24 mouse cellular contexts compared by ENCODE assay signal in genomic region chr13:44630061-44630460, GRCm38 (mm10).
DNase-seq lines count a peak whose midpoint lies in the region; ATAC-seq and TF ChIP-seq lines count a peak whose summit lies in the region.
"Had no signal": no experiment of that assay in that cellular context is flagged by ENCODE, and none has a peak within 500 bp of the region (broad histone marks: within the 10 kb centered on the region; RNA-seq: fewer than 3 reads in every experiment).

No protein-coding gene starts in this region.

- H3K4me3 ChIP-seq in forebrain, embryonic 10.5 days, result no peak overlapping the region
- H3K4me3 ChIP-seq in forebrain, embryonic 13.5 days, result no peak overlapping the region
- H3K4me3 ChIP-seq in embryonic facial prominence, embryonic 14.5 days (ENCODE audit: low read depth, low read length), result no peak overlapping the region
- H3K4me3 ChIP-seq in midbrain, postnatal 0 days (ENCODE audit: low read depth, low read length), result no peak overlapping the region
- H3K4me3 ChIP-seq: erythroblast, embryonic 14.5 days; gastrocnemius, adult 2 months; heart, adult 2 months; midbrain, embryonic 12.5 days; myocyte; neural tube, embryonic 15.5 days had no signal

- peak overlapping the region; percentile 63 for H3K27ac ChIP-seq in forebrain, embryonic 10.5 days
- H3K27ac ChIP-seq in forebrain, embryonic 13.5 days, result no peak overlapping the region
- H3K27ac ChIP-seq in embryonic facial prominence, embryonic 14.5 days (replicated peaks; ENCODE audit: low read depth, low read length), result no peak overlapping the region
- no peak overlapping the region for H3K27ac ChIP-seq in midbrain, postnatal 0 days (ENCODE audit: low read depth, low read length)
- H3K27ac ChIP-seq: gastrocnemius, adult 2 months; heart, adult 2 months; hindbrain, postnatal 0 days; midbrain, embryonic 12.5 days; neural tube, embryonic 15.5 days had no signal

- H3K4me2 ChIP-seq in forebrain, embryonic 13.5 days, result no peak overlapping the region
- H3K4me2 ChIP-seq in embryonic facial prominence, embryonic 14.5 days (ENCODE audit: low read depth, low read length), result no peak overlapping the region
- no peak overlapping the region for H3K4me2 ChIP-seq in midbrain, postnatal 0 days (ENCODE audit: low read depth, low read length, poor library complexity, severe bottlenecking)
- H3K4me2 ChIP-seq: liver, embryonic 11.5 days; midbrain, embryonic 12.5 days; neural tube, embryonic 15.5 days had no signal

- no peak for DNase-seq in forebrain, embryonic 10.5 days (ENCODE audit: extremely low spot score, low spot score)
- DNase-seq in heart, postnatal 4 days, result peak; percentile 7
- DNase-seq in heart, adult 11 months, result no peak
- peak; percentile 75 for DNase-seq in embryonic facial prominence, embryonic 14.5 days (ENCODE audit: low spot score)
- peak; percentile 21 for DNase-seq in lung, postnatal 10 days
- DNase-seq in midbrain, postnatal 0 days (ENCODE audit: low spot score), result no peak
- DNase-seq in liver, result no peak
- DNase-seq: adrenal gland, adult 2 months; cerebellum, postnatal 10 days; embryo, embryonic 11 days; forebrain, postnatal 0 days; gastrocnemius, adult 2 months; heart, adult 2 months; kidney, adult 9 months; kidney, postnatal 36 days; right cerebral cortex, postnatal 4 days; thymus, postnatal 25 days had no signal

- H3K27me3 ChIP-seq in forebrain, embryonic 10.5 days (ENCODE audit: poor library complexity, severe bottlenecking), result peaks cover 9% of the 10 kb centered on the region; the same call in 1 of the 2 replicates
- H3K27me3 ChIP-seq in forebrain, embryonic 13.5 days, result 0 out of 2 replicates have a peak, but pooled peaks cover 3% of the 10 kb centered on the region
- H3K27me3 ChIP-seq in embryonic facial prominence, embryonic 14.5 days (replicated peaks; ENCODE audit: control insufficient read depth, insufficient read depth, low read length), result no peaks in the 10 kb centered on the region
- no peaks in the 10 kb centered on the region for H3K27me3 ChIP-seq in midbrain, postnatal 0 days (ENCODE audit: insufficient read depth, low read length)
- H3K27me3 ChIP-seq: neural tube, embryonic 15.5 days had no signal

- 60% methylated on average over 6 of the region's 6 CpGs for WGBS in forebrain, embryonic 10.5 days
- WGBS in forebrain, embryonic 13.5 days, result 66% methylated on average over 6 of the region's 6 CpGs
- WGBS in embryonic facial prominence, embryonic 14.5 days, result 41% methylated on average over 6 of the region's 6 CpGs
- 69% methylated on average over 6 of the region's 6 CpGs for WGBS in midbrain, postnatal 0 days

- H3K9ac ChIP-seq in forebrain, embryonic 13.5 days, result no peak overlapping the region
- H3K9ac ChIP-seq in embryonic facial prominence, embryonic 14.5 days (ENCODE audit: low read depth, low read length), result no peak overlapping the region
- no peak overlapping the region for H3K9ac ChIP-seq in midbrain, postnatal 0 days (replicated peaks; ENCODE audit: low read length, poor library complexity, severe bottlenecking)
- H3K9ac ChIP-seq: forebrain, postnatal 0 days; midbrain, embryonic 12.5 days; neural tube, embryonic 15.5 days had no signal

- H3K4me1 ChIP-seq in forebrain, embryonic 10.5 days, result peaks cover 17% of the 10 kb centered on the region
- H3K4me1 ChIP-seq in forebrain, embryonic 13.5 days, result peaks cover 8% of the 10 kb centered on the region
- H3K4me1 ChIP-seq in embryonic facial prominence, embryonic 14.5 days (ENCODE audit: control insufficient read depth, insufficient read depth, low read length), result peaks cover 8% of the 10 kb centered on the region; the same call in 1 of the 2 replicates
- H3K4me1 ChIP-seq in midbrain, postnatal 0 days (ENCODE audit: insufficient read depth, low read length), result 0 out of 2 replicates have a peak, but pooled peaks cover 4% of the 10 kb centered on the region

- peaks cover 6% of the 10 kb centered on the region; the same call in 1 of the 2 replicates for H3K9me3 ChIP-seq in forebrain, embryonic 10.5 days
- no peaks in the 10 kb centered on the region for H3K9me3 ChIP-seq in forebrain, embryonic 13.5 days (replicated peaks)
- H3K9me3 ChIP-seq in embryonic facial prominence, embryonic 14.5 days (ENCODE audit: control insufficient read depth, low read length), result peaks cover 2% of the 10 kb centered on the region; the same call in 1 of the 2 replicates
- no peaks in the 10 kb centered on the region for H3K9me3 ChIP-seq in midbrain, postnatal 0 days (ENCODE audit: low read length)
- H3K9me3 ChIP-seq: midbrain, embryonic 12.5 days; neural tube, embryonic 15.5 days had no signal

- ATAC-seq in forebrain, embryonic 13.5 days, result no peak
- peak; percentile 68 for ATAC-seq in embryonic facial prominence, embryonic 14.5 days (ENCODE audit: low read depth)
- no peak for ATAC-seq in midbrain, postnatal 0 days (ENCODE audit: low FRiP score)
- ATAC-seq: forebrain, postnatal 0 days; hindbrain, postnatal 0 days had no signal

- no peak for TF ChIP-seq CTCF in midbrain, postnatal 0 days (IDR thresholded peaks at IDR 0.05)

- H3K36me3 ChIP-seq in forebrain, embryonic 10.5 days (replicated peaks), result no peaks in the 10 kb centered on the region
- H3K36me3 ChIP-seq in forebrain, embryonic 13.5 days (ENCODE audit: poor library complexity, severe bottlenecking), result no peaks in the 10 kb centered on the region
- H3K36me3 ChIP-seq in embryonic facial prominence, embryonic 14.5 days (ENCODE audit: control insufficient read depth, insufficient read depth, low read length), result no peaks in the 10 kb centered on the region
- no peaks in the 10 kb centered on the region for H3K36me3 ChIP-seq in midbrain, postnatal 0 days (ENCODE audit: insufficient read depth, low read length)
- H3K36me3 ChIP-seq: midbrain, embryonic 12.5 days; neural tube, embryonic 15.5 days had no signal

Comparison
In these comparisons a context has a peak if more than half of its experiments do, and no peak if none do; other contexts are left out.
1. DNase-seq: peak in heart, postnatal 4 days (single experiment), embryonic facial prominence, embryonic 14.5 days (single experiment) and lung, postnatal 10 days (single experiment); none in forebrain, embryonic 10.5 days (single experiment), heart, adult 11 months (single experiment), midbrain, postnatal 0 days (single experiment) and liver (single experiment).